Mouse (Mus musculus) forebrain, embryonic 14.5 days (tissue): ENCODE measurements around the gene Dnmt3a. TPM values are rescaled to one million over a fixed set of nuclear protein-coding genes. Genes with fewer than 3 reads are reported as not detected.

Source experiments
- ATAC-seq: fragments of 200-750 bp; cut with Nextera tagmentation; 2 replicates; pipeline ENCODE4 v1.8.0; 2017; ENCODE audit warnings: mild to moderate bottlenecking, moderate library complexity
- DNase-seq: peaks from one replicate; pipeline ENCODE4 v3.0.0-alpha.2; 2015; ENCODE audit warnings: low spot score
- H3K27ac ChIP-seq: fragments of 300-500 bp; sonication (generic); 2 replicates; pipeline ENCODE4 v1.5.1; 2014; ENCODE audit warnings: low read depth, mild to moderate bottlenecking, control low read depth, low read length, moderate library complexity
- H3K27me3 ChIP-seq: fragments of 300-500 bp; sonication (generic); replicated peaks from 2 replicates; pipeline ENCODE4 v1.6.1; 2014; ENCODE audit warnings: low read length, control low read depth, mixed read lengths; ENCODE audit not compliant: control insufficient read depth, insufficient read depth
- H3K36me3 ChIP-seq: fragments of 300-500 bp; sonication (generic); 2 replicates; pipeline ENCODE4 v1.6.1; 2014; ENCODE audit warnings: low read length, control low read depth; ENCODE audit not compliant: control insufficient read depth, insufficient read depth
- H3K4me1 ChIP-seq: fragments of 300-500 bp; sonication (generic); 2 replicates; pipeline ENCODE4 v1.6.1; 2014; ENCODE audit warnings: antibody characterized with exemption, low read length, control low read depth; ENCODE audit not compliant: control insufficient read depth, insufficient read depth
- H3K4me2 ChIP-seq: fragments of 300-500 bp; sonication (generic); 2 replicates; pipeline ENCODE4 v1.6.1; 2014; ENCODE audit warnings: mild to moderate bottlenecking, control low read depth, low read length
- H3K4me3 ChIP-seq: fragments of 300-500 bp; sonication (generic); 2 replicates; pipeline ENCODE4 v1.5.1; 2014; ENCODE audit warnings: low read depth, low read length, control low read depth
- H3K9ac ChIP-seq: fragments of 300-500 bp; sonication (generic); 2 replicates; pipeline ENCODE4 v1.6.1; 2014; ENCODE audit warnings: mild to moderate bottlenecking, low read length, control low read depth, moderate library complexity
- H3K9me3 ChIP-seq: fragments of 300-500 bp; sonication (generic); replicated peaks from 2 replicates; pipeline ENCODE4 v1.6.1; 2016; ENCODE audit warnings: low read length, control low read depth, mixed read lengths; ENCODE audit not compliant: control insufficient read depth
- WGBS: fragments of 180-500 bp; shearing (Covaris S2); extraction: QIAGEN DNeasy Blood & Tissue Kit; methylation state at CpG from one replicate; pipeline ENCODE4 v1.1.7; 2014; 5-methylcytosine and 5-hydroxymethylcytosine counted together
- polyA plus RNA-seq: library from polyadenylated mRNA; unstranded; fragments of >200 nt; fragmentation: Nextera tagmentation; extraction: Ambion mirVana; gene quantifications from 2 replicates; pipeline ENCODE4 v1.2.1, GENCODE M21; 2014

The Dnmt3a gene
- polyA plus RNA-seq, 1 experiment from 2014 or later = 28.0 TPM

DNA sequence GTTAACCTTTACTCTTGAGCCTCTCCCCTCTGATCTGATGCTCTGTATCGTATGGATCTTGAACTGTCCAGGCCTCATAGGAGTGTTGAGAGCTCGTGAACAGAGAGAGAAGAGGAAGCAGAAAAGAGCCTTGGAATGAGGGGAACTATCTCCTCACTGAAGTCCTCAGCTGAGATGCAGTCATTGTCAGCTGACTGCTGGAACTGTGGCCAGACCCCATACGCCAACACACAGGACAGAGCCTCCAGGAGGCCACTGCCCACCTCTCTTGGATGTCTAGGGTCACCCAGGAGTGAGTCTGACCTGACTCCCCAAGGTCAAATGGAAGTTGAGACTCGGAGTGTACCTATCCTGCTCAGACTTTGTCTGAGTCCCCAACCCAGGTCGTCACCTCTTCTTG, 62.3 kb downstream of the Dnmt3a start:
- peaks cover 11% of the 10 kb centered on the region for H3K4me1 ChIP-seq
- DNase-seq = no peak
- 82% methylated on average over 5 of the region's 5 CpGs for WGBS

DNA sequence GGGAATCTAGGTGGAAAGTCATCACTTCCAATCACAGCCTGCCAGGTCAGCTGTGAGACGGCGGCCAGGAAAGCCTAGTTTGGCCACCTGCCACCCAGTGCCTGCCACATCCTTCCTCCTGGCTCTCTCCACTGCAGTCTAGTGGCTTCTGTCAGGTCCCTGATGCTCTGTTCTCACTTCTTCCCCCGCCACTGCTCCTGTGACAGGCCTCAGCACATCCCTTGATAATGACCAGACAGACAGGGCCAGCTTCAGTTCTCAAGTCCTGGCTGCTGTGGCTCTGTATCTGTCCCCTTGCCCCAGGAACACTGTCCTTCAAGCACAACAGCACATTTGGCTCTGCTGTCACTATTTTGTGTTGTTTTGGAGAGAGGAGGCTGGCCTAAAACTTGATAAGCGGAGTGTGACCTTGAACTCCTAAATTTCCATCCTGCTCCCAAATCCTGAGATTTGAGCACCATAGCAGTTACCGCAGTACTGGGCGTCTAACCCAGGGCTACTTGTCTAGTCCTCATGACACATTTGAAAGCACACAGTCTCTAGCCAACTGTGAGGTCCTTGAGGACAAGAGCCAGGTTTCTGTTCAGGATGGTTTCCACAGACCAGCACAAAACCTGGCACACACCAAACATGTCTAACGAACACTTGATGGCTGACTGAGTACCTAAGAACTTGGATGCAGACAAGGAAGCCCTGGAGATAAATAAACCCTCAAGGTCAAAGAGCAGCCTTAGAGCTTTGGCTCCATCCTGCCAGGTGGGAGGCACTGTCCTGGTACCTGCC, 63.1 kb downstream of the Dnmt3a start:
- no peak overlapping the region for H3K4me2 ChIP-seq
- no peak overlapping the region for H3K9ac ChIP-seq
- H3K4me1 ChIP-seq = peaks cover 11% of the 10 kb centered on the region
- H3K4me3 ChIP-seq = no peak overlapping the region
- no peaks in the 10 kb centered on the region for H3K9me3 ChIP-seq
- no peak for DNase-seq
- H3K27me3 ChIP-seq = no peaks in the 10 kb centered on the region
- peaks cover 26% of the 10 kb centered on the region for H3K36me3 ChIP-seq
- 74% methylated on average over 7 of the region's 7 CpGs for WGBS
- ATAC-seq = no peak
- no peak overlapping the region for H3K27ac ChIP-seq

More for the DNA sequence above, 62.3 kb downstream of the Dnmt3a start:
- Histone ChIP-seq H3K9ac (no peak overlapping the region), H3K27ac (no peak overlapping the region), H3K27me3 (no peaks in the 10 kb centered on the region), H3K9me3 (no peaks in the 10 kb centered on the region), H3K4me3 (no peak overlapping the region), H3K4me2 (no peak overlapping the region), H3K36me3 (peaks cover 19% of the 10 kb centered on the region; the same call in 1 of the 2 replicates)
- no peak for ATAC-seq

DNA sequence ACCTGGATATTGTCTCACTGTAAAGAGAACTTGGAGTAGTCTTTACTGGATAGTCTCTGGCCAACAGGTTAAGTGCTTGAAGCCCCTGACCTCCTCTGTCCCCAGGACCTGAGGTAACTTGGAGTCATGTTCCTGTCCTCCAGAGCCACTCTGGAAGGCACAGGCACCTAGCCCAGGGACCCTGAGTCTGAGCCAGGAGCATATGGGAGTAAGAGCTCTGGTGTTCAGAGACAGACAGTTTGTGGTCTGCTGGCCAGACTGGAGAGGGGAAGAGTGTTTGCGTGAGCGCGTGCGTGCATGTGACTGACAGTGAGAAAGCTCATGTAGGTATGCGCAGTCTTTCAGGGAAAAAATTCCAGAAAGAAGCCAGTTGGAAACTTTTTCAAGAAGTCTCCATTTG, 64.2 kb downstream of the Dnmt3a start:
- no peak overlapping the region for H3K27ac ChIP-seq
- no peak overlapping the region for H3K4me2 ChIP-seq
- no peak overlapping the region for H3K9ac ChIP-seq
- 82% methylated on average over 5 of the region's 5 CpGs for whole genome bisulfite sequencing
- no peaks in the 10 kb centered on the region for H3K9me3 ChIP-seq
- ATAC-seq (no peak), DNase-seq (no peak)
- H3K36me3 ChIP-seq = peaks cover 31% of the 10 kb centered on the region
- no peaks in the 10 kb centered on the region for H3K27me3 ChIP-seq
- peaks cover 11% of the 10 kb centered on the region for H3K4me1 ChIP-seq
- H3K4me3 ChIP-seq = no peak overlapping the region

DNA sequence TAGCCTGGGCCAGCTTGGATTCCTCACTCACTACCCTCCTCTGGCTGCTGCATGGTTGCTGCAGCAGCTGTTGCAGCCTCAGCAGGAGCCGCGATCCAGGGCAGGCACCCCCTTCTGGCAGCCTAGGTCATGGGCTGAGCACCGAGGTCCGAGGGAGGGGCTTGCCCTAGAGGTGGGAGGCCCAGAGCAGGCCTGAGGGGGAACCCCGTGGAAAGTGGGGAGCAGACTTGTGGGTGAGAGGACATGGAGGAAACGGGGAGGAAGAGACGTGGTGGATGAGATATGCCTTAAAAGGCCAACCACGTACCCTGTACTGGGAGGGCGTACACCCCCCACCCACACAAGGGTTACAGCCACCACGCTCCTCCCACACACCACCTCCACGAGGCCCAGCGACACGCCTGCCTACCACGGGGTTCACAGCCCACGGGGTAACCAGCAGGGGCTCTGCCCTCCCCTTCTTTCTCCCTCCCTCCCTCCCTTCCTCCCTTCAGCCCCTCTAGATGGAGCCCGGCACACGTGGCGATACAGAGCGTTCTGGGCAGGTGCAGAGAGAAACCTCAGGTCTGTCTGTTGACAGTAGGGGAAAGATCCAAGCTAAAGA, 65.2 kb downstream of the Dnmt3a start:
- DNase-seq = peak; percentile 44
- Histone ChIP-seq H3K4me2 (peak overlapping the region; percentile 12; the same call in 1 of the 2 replicates), H3K27me3 (no peaks in the 10 kb centered on the region), H3K27ac (peak overlapping the region; percentile 35; the same call in 1 of the 2 replicates), H3K9ac (no peak overlapping the region), H3K9me3 (no peaks in the 10 kb centered on the region), H3K36me3 (peaks cover 26% of the 10 kb centered on the region), H3K4me3 (no peak overlapping the region), H3K4me1 (peaks cover 11% of the 10 kb centered on the region)
- WGBS = 16% methylated on average over 18 of the region's 19 CpGs
- peak; percentile 47 for ATAC-seq

DNA sequence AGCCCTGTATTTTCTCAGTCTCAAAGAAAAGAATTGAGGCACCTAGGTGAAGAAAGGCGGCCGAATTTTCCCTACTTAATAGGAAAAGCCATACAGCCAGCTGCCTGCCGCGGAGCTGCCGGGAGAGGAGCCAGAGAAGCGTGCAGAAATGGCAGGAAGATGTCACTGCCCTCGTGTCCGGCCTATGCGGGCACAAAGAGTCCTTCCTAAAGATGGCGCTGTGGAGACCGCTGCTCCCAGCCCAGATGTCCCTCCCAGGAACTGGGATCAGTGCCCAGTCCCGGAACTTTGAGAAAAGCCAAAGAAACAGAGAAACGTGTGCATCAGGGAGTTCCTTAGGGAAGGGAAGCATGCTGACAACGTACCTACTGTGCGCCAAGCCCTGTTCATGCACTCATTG, 65.8 kb downstream of the Dnmt3a start:
- peaks cover 8% of the 10 kb centered on the region for H3K4me1 ChIP-seq
- H3K4me2 ChIP-seq = peak overlapping the region; percentile 12; the same call in 1 of the 2 replicates
- 23% methylated on average over 15 of the region's 15 CpGs for WGBS
- H3K27me3 ChIP-seq = no peaks in the 10 kb centered on the region
- H3K27ac ChIP-seq = peak overlapping the region; percentile 35; the same call in 1 of the 2 replicates
- ATAC-seq (peak; percentile 22; the same call in 1 of the 2 replicates), DNase-seq (peak; percentile 75)
- no peak overlapping the region for H3K4me3 ChIP-seq
- H3K9me3 ChIP-seq = no peaks in the 10 kb centered on the region
- H3K9ac ChIP-seq = no peak overlapping the region
- peaks cover 30% of the 10 kb centered on the region for H3K36me3 ChIP-seq

DNA sequence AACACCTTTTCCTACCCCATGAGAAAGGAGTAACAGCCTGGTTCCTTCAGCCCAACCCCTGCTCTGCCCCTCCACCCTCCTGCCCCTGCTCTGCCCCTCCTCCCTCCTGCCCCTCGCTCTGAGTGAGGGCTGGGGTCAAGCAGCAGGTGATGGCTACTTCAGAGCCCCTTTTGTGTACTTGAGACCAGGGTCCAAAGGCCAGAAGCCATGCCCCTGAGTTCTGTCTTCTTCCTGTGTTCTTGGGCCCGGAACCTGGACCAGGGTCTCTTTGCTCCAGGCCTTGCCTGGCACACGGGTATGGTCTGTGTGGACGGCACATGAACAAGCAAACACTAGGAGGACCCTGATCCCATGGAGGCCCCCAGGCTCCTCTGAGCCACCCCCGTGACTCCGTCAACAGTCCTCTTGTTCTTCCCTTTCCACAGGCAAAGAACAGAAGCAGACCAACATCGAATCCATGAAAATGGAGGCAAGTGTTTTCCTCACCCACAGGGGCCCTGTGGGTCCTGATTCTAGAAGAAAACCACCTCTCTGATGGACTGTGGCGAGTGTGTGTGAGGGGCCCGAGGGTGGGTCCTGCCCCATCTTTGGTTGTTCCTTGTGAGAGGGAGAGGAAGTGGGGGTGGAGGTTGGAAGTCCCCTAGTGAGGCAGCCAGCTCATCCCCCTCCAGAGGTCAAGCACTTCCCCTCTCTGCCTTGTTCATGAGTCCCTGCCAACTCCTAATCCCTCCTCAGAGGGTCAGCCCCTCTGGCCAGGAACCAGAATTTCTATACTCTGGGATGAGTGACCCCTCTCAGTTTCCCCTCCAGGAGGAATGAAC, 66.8 kb downstream of the Dnmt3a start:
- no peak for ATAC-seq
- Histone ChIP-seq H3K27ac (no peak overlapping the region), H3K27me3 (no peaks in the 10 kb centered on the region), H3K9ac (no peak overlapping the region), H3K9me3 (no peaks in the 10 kb centered on the region), H3K4me3 (no peak overlapping the region), H3K36me3 (peaks cover 35% of the 10 kb centered on the region), H3K4me2 (no peak overlapping the region), H3K4me1 (peaks cover 7% of the 10 kb centered on the region)
- 81% methylated on average over 9 of the region's 9 CpGs for WGBS
- DNase-seq = no peak

DNA sequence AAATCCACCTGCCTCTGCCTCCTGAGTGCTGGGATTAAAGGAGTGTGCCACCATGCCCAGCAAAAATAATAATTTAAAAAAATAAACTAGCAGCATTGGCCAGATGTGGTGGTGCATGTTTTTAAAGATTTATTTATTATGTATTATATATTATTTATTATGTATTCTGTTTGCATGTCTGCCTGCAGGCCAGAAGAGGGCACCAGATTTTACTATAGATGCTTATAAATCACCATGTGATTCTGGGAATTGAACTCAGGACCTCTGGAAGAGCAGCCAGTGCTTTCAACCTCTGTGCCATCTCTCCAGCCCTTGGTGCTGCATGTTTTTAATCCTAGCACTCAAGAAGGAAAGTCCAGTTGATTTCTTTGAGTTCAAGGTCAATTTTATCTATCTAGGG, 69.7 kb downstream of the Dnmt3a start:
- Histone ChIP-seq H3K4me1 (peaks cover 7% of the 10 kb centered on the region), H3K36me3 (peaks cover 28% of the 10 kb centered on the region), H3K4me3 (no peak overlapping the region), H3K9ac (no peak overlapping the region), H3K9me3 (no peaks in the 10 kb centered on the region), H3K4me2 (no peak overlapping the region), H3K27ac (no peak overlapping the region), H3K27me3 (no peaks in the 10 kb centered on the region)
- DNase-seq (no peak), ATAC-seq (no peak)

DNA sequence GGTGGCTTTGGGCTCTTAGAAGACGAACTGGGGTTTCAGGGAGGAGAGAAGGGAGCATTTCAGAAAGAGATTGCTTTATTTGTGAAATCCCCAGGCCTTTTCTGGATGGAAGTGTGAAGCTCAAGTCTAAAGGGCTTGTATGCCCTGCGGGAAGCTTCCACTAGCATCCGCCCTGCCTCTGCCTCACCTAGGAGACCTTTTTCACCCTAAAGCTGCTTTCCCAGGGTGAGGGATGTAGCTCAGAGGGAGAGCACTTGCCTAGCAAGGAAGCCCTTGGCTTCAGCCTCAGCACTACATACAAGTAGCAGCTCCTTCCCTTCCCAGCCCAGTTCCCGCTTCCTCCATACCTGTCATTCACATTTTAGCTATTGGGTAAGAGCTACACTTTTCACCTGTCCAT, 71.6 kb downstream of the Dnmt3a start:
- Histone ChIP-seq H3K9ac (no peak overlapping the region), H3K4me3 (no peak overlapping the region), H3K9me3 (no peaks in the 10 kb centered on the region), H3K27ac (no peak overlapping the region), H3K4me2 (no peak overlapping the region), H3K36me3 (peaks cover 28% of the 10 kb centered on the region), H3K4me1 (no peaks in the 10 kb centered on the region), H3K27me3 (no peaks in the 10 kb centered on the region)
- 81% methylated on average over 4 of the region's 4 CpGs for whole genome bisulfite sequencing
- no peak for DNase-seq
- no peak for ATAC-seq
